Mouse (Mus musculus) liver, embryonic 13.5 days (tissue): ENCODE results near the gene Lipc. TPM values are rescaled to one million over a fixed set of nuclear protein-coding genes. Genes with fewer than 3 reads are reported as not detected.

ENCODE experiments used
- ATAC-seq: fragments of 200-750 bp; cut with Nextera tagmentation; 2 replicates; pipeline ENCODE4 v1.8.0; 2017; ENCODE audit warnings: low read depth, mild to moderate bottlenecking, moderate number of reproducible peaks, moderate library complexity
- DNase-seq: peaks from one replicate; pipeline ENCODE4 v3.0.0; 2022
- H3K27ac ChIP-seq: fragments of 300-500 bp; sonication (generic); 2 replicates; pipeline ENCODE4 v1.5.1; 2015; ENCODE audit warnings: moderate library complexity, mild to moderate bottlenecking, inconsistent platforms
- H3K27me3 ChIP-seq: fragments of 300-500 bp; sonication (generic); 2 replicates; pipeline ENCODE4 v1.6.1; 2015; ENCODE audit warnings: mild to moderate bottlenecking, inconsistent platforms
- H3K36me3 ChIP-seq: fragments of 300-500 bp; sonication (generic); 2 replicates; pipeline ENCODE4 v1.6.1; 2015; ENCODE audit warnings: mild to moderate bottlenecking, inconsistent platforms
- H3K4me1 ChIP-seq: fragments of 300-500 bp; sonication (generic); replicated peaks from 2 replicates; pipeline ENCODE4 v1.6.1; 2015; ENCODE audit warnings: inconsistent platforms
- H3K4me2 ChIP-seq: fragments of 300-500 bp; sonication (generic); 2 replicates; pipeline ENCODE4 v1.6.1; 2015; ENCODE audit warnings: inconsistent platforms, mild to moderate bottlenecking, moderate library complexity
- H3K4me3 ChIP-seq: fragments of 300-500 bp; sonication (generic); replicated peaks from 2 replicates; pipeline ENCODE4 v1.5.1; 2015; ENCODE audit warnings: mild to moderate bottlenecking, inconsistent platforms
- H3K9ac ChIP-seq: fragments of 300-500 bp; sonication (generic); 2 replicates; pipeline ENCODE4 v1.6.1; 2015; ENCODE audit warnings: mild to moderate bottlenecking, inconsistent platforms
- H3K9me3 ChIP-seq: fragments of 300-500 bp; sonication (generic); replicated peaks from 2 replicates; pipeline ENCODE4 v1.6.1; 2016; ENCODE audit warnings: inconsistent platforms
- WGBS: fragments of 180-500 bp; shearing (Covaris S2); methylation state at CpG from one replicate; pipeline ENCODE4 v1.1.7; 2015; ENCODE audit not compliant: insufficient replicate concordance; 5-methylcytosine and 5-hydroxymethylcytosine counted together
- polyA plus RNA-seq: library from polyadenylated mRNA; unstranded; fragments of >200 nt; fragmentation: Nextera tagmentation; extraction: Ambion mirVana; gene quantifications from 2 replicates; pipeline ENCODE4 v1.2.1, GENCODE M21; 2015

Gene Lipc
- polyA plus RNA-seq, 1 experiment from 2014 or later: 19.7 TPM

GRCm38 (mm10) chr9:70818739-70819138, 133.3 kb downstream of the Lipc start:
- Histone ChIP-seq H3K4me2 (no peak overlapping the region), H3K4me1 (peaks cover 26% of the 10 kb centered on the region), H3K36me3 (no peaks in the 10 kb centered on the region), H3K27ac (no peak overlapping the region), H3K4me3 (no peak overlapping the region), H3K9me3 (no peaks in the 10 kb centered on the region), H3K9ac (no peak overlapping the region), H3K27me3 (no peaks in the 10 kb centered on the region)
- DNase-seq (no peak), ATAC-seq (no peak)
- WGBS: 86% methylated on average over 14 of the region's 14 CpGs

- Histone ChIP-seq H3K9me3 (no peaks in the 10 kb centered on the region), H3K4me3 (no peak overlapping the region), H3K27ac (0 out of 2 replicates have a peak overlapping the region, but pooled peaks have one; percentile 11), H3K4me1 (peaks cover 26% of the 10 kb centered on the region), H3K36me3 (no peaks in the 10 kb centered on the region), H3K9ac (no peak overlapping the region), H3K27me3 (no peaks in the 10 kb centered on the region), H3K4me2 (no peak overlapping the region)
- ATAC-seq: no peak
- 67% methylated on average over 1 of the region's 1 CpGs for WGBS
- no peak for DNase-seq
Observed at GRCm38 (mm10) chr9:70817396-70817795, 134.6 kb downstream of the Lipc start.

- Histone ChIP-seq H3K4me1 (peaks cover 29% of the 10 kb centered on the region), H3K27ac (0 out of 2 replicates have a peak overlapping the region, but pooled peaks have one; percentile 11), H3K4me3 (no peak overlapping the region), H3K27me3 (no peaks in the 10 kb centered on the region), H3K9ac (no peak overlapping the region), H3K36me3 (no peaks in the 10 kb centered on the region), H3K9me3 (no peaks in the 10 kb centered on the region), H3K4me2 (no peak overlapping the region)
- no peak for ATAC-seq
- WGBS: 77% methylated on average over 14 of the region's 14 CpGs
- no peak for DNase-seq
Observed at GRCm38 (mm10) chr9:70816701-70817305, 135.2 kb downstream of the Lipc start.

GRCm38 (mm10) chr9:70812551-70812950, 139.5 kb downstream of the Lipc start:
- no peak overlapping the region for H3K9ac ChIP-seq
- no peak overlapping the region for H3K4me3 ChIP-seq
- no peak for DNase-seq
- H3K4me1 ChIP-seq: peaks cover 34% of the 10 kb centered on the region
- 0 out of 2 replicates have a peak, but pooled peaks cover 1% of the 10 kb centered on the region for H3K36me3 ChIP-seq
- H3K27ac ChIP-seq: no peak overlapping the region
- H3K4me2 ChIP-seq: no peak overlapping the region
- 86% methylated on average over 12 of the region's 12 CpGs for WGBS
- H3K9me3 ChIP-seq: no peaks in the 10 kb centered on the region
- ATAC-seq: peak; percentile 38; the same call in 1 of the 2 replicates
- H3K27me3 ChIP-seq: no peaks in the 10 kb centered on the region

- 72% methylated on average over 11 of the region's 11 CpGs for WGBS
- no peak for ATAC-seq
Observed at GRCm38 (mm10) chr9:70807714-70808113, 144.3 kb downstream of the Lipc start.

GRCm38 (mm10) chr9:70806069-70806468, 146.0 kb downstream of the Lipc start:
- Histone ChIP-seq H3K4me2 (no peak overlapping the region), H3K36me3 (0 out of 2 replicates have a peak, but pooled peaks cover 2% of the 10 kb centered on the region), H3K9me3 (no peaks in the 10 kb centered on the region), H3K4me1 (peaks cover 13% of the 10 kb centered on the region), H3K27ac (no peak overlapping the region), H3K27me3 (no peaks in the 10 kb centered on the region), H3K9ac (no peak overlapping the region), H3K4me3 (no peak overlapping the region)
- no peak for DNase-seq
- ATAC-seq: no peak
- WGBS: 33% methylated on average over 1 of the region's 1 CpGs

More at GRCm38 (mm10) chr9:70807714-70808113, 144.3 kb downstream of the Lipc start:
- Histone ChIP-seq H3K4me2 (no peak overlapping the region), H3K27ac (no peak overlapping the region), H3K9me3 (no peaks in the 10 kb centered on the region), H3K4me3 (no peak overlapping the region), H3K27me3 (no peaks in the 10 kb centered on the region), H3K36me3 (0 out of 2 replicates have a peak, but pooled peaks cover 2% of the 10 kb centered on the region), H3K4me1 (peaks cover 22% of the 10 kb centered on the region), H3K9ac (no peak overlapping the region)
- DNase-seq: no peak

GRCm38 (mm10) chr9:70802816-70803215, 149.2 kb downstream of the Lipc start:
- DNase-seq: no peak
- Histone ChIP-seq H3K4me2 (no peak overlapping the region), H3K4me3 (no peak overlapping the region), H3K9ac (no peak overlapping the region), H3K4me1 (peaks cover 14% of the 10 kb centered on the region), H3K27ac (no peak overlapping the region), H3K27me3 (no peaks in the 10 kb centered on the region), H3K36me3 (0 out of 2 replicates have a peak, but pooled peaks cover 2% of the 10 kb centered on the region), H3K9me3 (no peaks in the 10 kb centered on the region)
- no peak for ATAC-seq
- WGBS: 61% methylated on average over 3 of the region's 3 CpGs

- Histone ChIP-seq H3K4me2 (no peak overlapping the region), H3K4me3 (no peak overlapping the region), H3K9ac (no peak overlapping the region), H3K27me3 (no peaks in the 10 kb centered on the region), H3K9me3 (no peaks in the 10 kb centered on the region), H3K4me1 (peaks cover 14% of the 10 kb centered on the region), H3K36me3 (no peaks in the 10 kb centered on the region), H3K27ac (0 out of 2 replicates have a peak overlapping the region, but pooled peaks have one; percentile 14)
- 58% methylated on average over 3 of the region's 3 CpGs for WGBS
- ATAC-seq: no peak
- DNase-seq: no peak
Observed at GRCm38 (mm10) chr9:70801761-70802160, 150.3 kb downstream of the Lipc start.

GRCm38 (mm10) chr9:70800588-70801315, 151.3 kb downstream of the Lipc start:
- DNase-seq: no peak
- Histone ChIP-seq H3K36me3 (no peaks in the 10 kb centered on the region), H3K9me3 (no peaks in the 10 kb centered on the region), H3K4me1 (peaks cover 20% of the 10 kb centered on the region), H3K27me3 (no peaks in the 10 kb centered on the region), H3K9ac (no peak overlapping the region), H3K4me2 (no peak overlapping the region), H3K4me3 (no peak overlapping the region), H3K27ac (no peak overlapping the region)
- WGBS: 54% methylated on average over 8 of the region's 8 CpGs
- no peak for ATAC-seq

GRCm38 (mm10) chr9:70795439-70795757, 156.6 kb downstream of the Lipc start:
- DNase-seq (no peak), ATAC-seq (no peak)
- no peak overlapping the region for H3K4me3 ChIP-seq
- H3K36me3 ChIP-seq: no peaks in the 10 kb centered on the region
- H3K4me2 ChIP-seq: no peak overlapping the region
- no peak overlapping the region for H3K9ac ChIP-seq
- no peaks in the 10 kb centered on the region for H3K27me3 ChIP-seq
- H3K4me1 ChIP-seq: peaks cover 14% of the 10 kb centered on the region
- H3K9me3 ChIP-seq: no peaks in the 10 kb centered on the region
- no peak overlapping the region for H3K27ac ChIP-seq
- WGBS: 51% methylated on average over 2 of the region's 2 CpGs

GRCm38 (mm10) chr9:70794643-70795438, 157.2 kb downstream of the Lipc start:
- Histone ChIP-seq H3K4me2 (no peak overlapping the region), H3K27me3 (no peaks in the 10 kb centered on the region), H3K9me3 (no peaks in the 10 kb centered on the region), H3K4me3 (no peak overlapping the region), H3K27ac (no peak overlapping the region), H3K36me3 (no peaks in the 10 kb centered on the region), H3K9ac (no peak overlapping the region), H3K4me1 (peaks cover 13% of the 10 kb centered on the region)
- ATAC-seq (0 out of 2 replicates have a peak, but pooled peaks have one; percentile 5), DNase-seq (no peak)
- WGBS: 84% methylated on average over 15 of the region's 15 CpGs
